Mouse (Mus musculus) heart, embryonic 15.5 days (tissue): ENCODE results near the gene Tor3a. TPM values are rescaled to one million over a fixed set of nuclear protein-coding genes. Genes with fewer than 3 reads are reported as not detected.
"Not testable (repeated sequence)": the region's sequence is repeated elsewhere in the genome, so short reads cannot be mapped to it uniquely, and the experiment has no call there.

Experiments used
- ATAC-seq: fragments of 200-750 bp; cut with Nextera tagmentation; replicated peaks from 2 replicates; pipeline ENCODE4 v1.8.0; 2017; ENCODE audit warnings: low read depth, moderate TSS enrichment; ENCODE audit not compliant: insufficient number of reproducible peaks, insufficient read depth, low FRiP score
- H3K27ac ChIP-seq: fragments of 300-500 bp; sonication (generic); 2 replicates; pipeline ENCODE4 v1.5.1; 2015; ENCODE audit warnings: mild to moderate bottlenecking, inconsistent platforms
- H3K27me3 ChIP-seq: fragments of 300-500 bp; sonication (generic); 2 replicates; pipeline ENCODE4 v1.6.1; 2015; ENCODE audit warnings: inconsistent platforms
- H3K36me3 ChIP-seq: fragments of 300-500 bp; sonication (generic); 2 replicates; pipeline ENCODE4 v1.6.1; 2015; ENCODE audit warnings: mild to moderate bottlenecking, inconsistent platforms
- H3K4me1 ChIP-seq: fragments of 300-500 bp; sonication (generic); replicated peaks from 2 replicates; pipeline ENCODE4 v1.6.1; 2015; ENCODE audit warnings: inconsistent platforms
- H3K4me2 ChIP-seq: fragments of 300-500 bp; sonication (generic); 2 replicates; pipeline ENCODE4 v1.6.1; 2015; ENCODE audit warnings: inconsistent platforms, mild to moderate bottlenecking, moderate library complexity
- H3K4me3 ChIP-seq: fragments of 300-500 bp; sonication (generic); 2 replicates; pipeline ENCODE4 v1.5.1; 2015; ENCODE audit warnings: mild to moderate bottlenecking, inconsistent platforms
- H3K9ac ChIP-seq: fragments of 300-500 bp; sonication (generic); 2 replicates; pipeline ENCODE4 v1.6.1; 2015; ENCODE audit warnings: mild to moderate bottlenecking, inconsistent platforms
- H3K9me3 ChIP-seq: fragments of 300-500 bp; sonication (generic); replicated peaks from 2 replicates; pipeline ENCODE4 v1.6.1; 2016; ENCODE audit warnings: inconsistent platforms
- WGBS: fragments of 180-500 bp; shearing (Covaris S2); methylation state at CpG from one replicate; pipeline ENCODE4 v1.1.7; 2015; ENCODE audit warnings: mixed read lengths; 5-methylcytosine and 5-hydroxymethylcytosine counted together
- polyA plus RNA-seq: library from polyadenylated mRNA; unstranded; fragments of >200 nt; fragmentation: Nextera tagmentation; extraction: Ambion mirVana; gene quantifications from 2 replicates; pipeline ENCODE4 v1.2.1, GENCODE M21; 2015

Gene Tor3a
- polyA plus RNA-seq, 1 experiment from 2014 or later: 6.5 TPM

- 35% methylated on average over 5 of the region's 5 CpGs for WGBS
- H3K36me3 ChIP-seq: no peaks in the 10 kb centered on the region
- H3K27ac ChIP-seq: no peak overlapping the region
- no peak overlapping the region for H3K4me2 ChIP-seq
- no peaks in the 10 kb centered on the region for H3K27me3 ChIP-seq
- no peaks in the 10 kb centered on the region for H3K9me3 ChIP-seq
- H3K4me3 ChIP-seq: no peak overlapping the region
- no peak for ATAC-seq
- H3K4me1 ChIP-seq: peaks cover 29% of the 10 kb centered on the region
- H3K9ac ChIP-seq: no peak overlapping the region
Observed at GRCm38 (mm10) chr1:156668602-156669001, 5.6 kb downstream of the Tor3a start.

GRCm38 (mm10) chr1:156667141-156667926, 6.8 kb downstream of the Tor3a start:
- ATAC-seq: peak; percentile 63; the same call in 1 of the 2 replicates
- H3K27me3 ChIP-seq: no peaks in the 10 kb centered on the region
- H3K9me3 ChIP-seq: no peaks in the 10 kb centered on the region
- H3K4me2 ChIP-seq: peak overlapping the region; percentile 34
- no peak overlapping the region for H3K4me3 ChIP-seq
- peaks cover 23% of the 10 kb centered on the region for H3K4me1 ChIP-seq
- H3K36me3 ChIP-seq: no peaks in the 10 kb centered on the region
- peak overlapping the region; percentile 39 for H3K27ac ChIP-seq
- 63% methylated on average over 23 of the region's 23 CpGs for WGBS
- no peak overlapping the region for H3K9ac ChIP-seq

- WGBS: 86% methylated on average over 8 of the region's 8 CpGs
Observed at GRCm38 (mm10) chr1:156665777-156666176, 8.4 kb downstream of the Tor3a start.

GRCm38 (mm10) chr1:156660660-156661236, 13.4 kb downstream of the Tor3a start:
- not testable (repeated sequence) for H3K36me3 ChIP-seq, H3K9ac ChIP-seq, H3K27me3 ChIP-seq, ATAC-seq, H3K27ac ChIP-seq, H3K4me1 ChIP-seq, H3K9me3 ChIP-seq, H3K4me3 ChIP-seq
- H3K4me2 ChIP-seq: peak overlapping the region; percentile 21; the same call in 1 of the 2 replicates
- 62% methylated on average over 21 of the region's 21 CpGs for whole genome bisulfite sequencing

More at GRCm38 (mm10) chr1:156665777-156666176, 8.4 kb downstream of the Tor3a start:
- no peaks in the 10 kb centered on the region for H3K27me3 ChIP-seq
- H3K4me2 ChIP-seq: no peak overlapping the region
- H3K4me3 ChIP-seq: no peak overlapping the region
- peaks cover 23% of the 10 kb centered on the region for H3K4me1 ChIP-seq
- no peaks in the 10 kb centered on the region for H3K9me3 ChIP-seq
- no peaks in the 10 kb centered on the region for H3K36me3 ChIP-seq
- no peak for ATAC-seq
- H3K9ac ChIP-seq: no peak overlapping the region
- H3K27ac ChIP-seq: no peak overlapping the region

GRCm38 (mm10) chr1:156659906-156660659, 14.1 kb downstream of the Tor3a start:
- Histone ChIP-seq H3K4me3 (no peak overlapping the region), H3K4me2 (no peak overlapping the region), H3K4me1 (peaks cover 7% of the 10 kb centered on the region), H3K9ac (no peak overlapping the region), H3K27me3 (no peaks in the 10 kb centered on the region), H3K27ac (no peak overlapping the region), H3K36me3 (no peaks in the 10 kb centered on the region), H3K9me3 (no peaks in the 10 kb centered on the region)
- 73% methylated on average over 13 of the region's 13 CpGs for WGBS
- peak; percentile 26; the same call in 1 of the 2 replicates for ATAC-seq

GRCm38 (mm10) chr1:156658676-156659075, 15.5 kb downstream of the Tor3a start:
- H3K27ac ChIP-seq: no peak overlapping the region
- H3K27me3 ChIP-seq: no peaks in the 10 kb centered on the region
- H3K9ac ChIP-seq: no peak overlapping the region
- ATAC-seq: no peak
- H3K4me3 ChIP-seq: no peak overlapping the region
- WGBS: 66% methylated on average over 5 of the region's 5 CpGs
- no peak overlapping the region for H3K4me2 ChIP-seq
- H3K4me1 ChIP-seq: peaks cover 7% of the 10 kb centered on the region
- no peaks in the 10 kb centered on the region for H3K36me3 ChIP-seq
- no peaks in the 10 kb centered on the region for H3K9me3 ChIP-seq

GRCm38 (mm10) chr1:156657523-156657922, 16.6 kb downstream of the Tor3a start:
- ATAC-seq: no peak
- H3K4me1 ChIP-seq: peaks cover 7% of the 10 kb centered on the region
- 86% methylated on average over 4 of the region's 4 CpGs for WGBS
- H3K9ac ChIP-seq: no peak overlapping the region
- H3K4me2 ChIP-seq: no peak overlapping the region
- H3K4me3 ChIP-seq: no peak overlapping the region
- no peaks in the 10 kb centered on the region for H3K9me3 ChIP-seq
- H3K36me3 ChIP-seq: no peaks in the 10 kb centered on the region
- H3K27me3 ChIP-seq: no peaks in the 10 kb centered on the region
- no peak overlapping the region for H3K27ac ChIP-seq

GRCm38 (mm10) chr1:156654735-156655530, 19.2 kb downstream of the Tor3a start:
- WGBS: 73% methylated on average over 13 of the region's 13 CpGs
- H3K9me3 ChIP-seq: no peaks in the 10 kb centered on the region
- no peak for ATAC-seq
- H3K9ac ChIP-seq: no peak overlapping the region
- H3K27ac ChIP-seq: peak overlapping the region; percentile 50
- no peaks in the 10 kb centered on the region for H3K36me3 ChIP-seq
- no peak overlapping the region for H3K4me3 ChIP-seq
- no peak overlapping the region for H3K4me2 ChIP-seq
- no peaks in the 10 kb centered on the region for H3K27me3 ChIP-seq
- H3K4me1 ChIP-seq: peaks cover 6% of the 10 kb centered on the region

- ATAC-seq: 0 out of 2 replicates have a peak, but pooled peaks have one; percentile 22
- no peak overlapping the region for H3K4me2 ChIP-seq
- no peak overlapping the region; the same call in 1 of the 2 replicates for H3K27ac ChIP-seq
- peaks cover 10% of the 10 kb centered on the region for H3K4me1 ChIP-seq
- no peak overlapping the region for H3K4me3 ChIP-seq
- H3K9me3 ChIP-seq: no peaks in the 10 kb centered on the region
- no peaks in the 10 kb centered on the region for H3K36me3 ChIP-seq
- WGBS: 64% methylated on average over 6 of the region's 6 CpGs
- no peaks in the 10 kb centered on the region for H3K27me3 ChIP-seq
- no peak overlapping the region for H3K9ac ChIP-seq
Observed at GRCm38 (mm10) chr1:156652189-156652822, 21.9 kb downstream of the Tor3a start.

- no peak overlapping the region for H3K4me2 ChIP-seq
- H3K27me3 ChIP-seq: no peaks in the 10 kb centered on the region
- H3K36me3 ChIP-seq: no peaks in the 10 kb centered on the region
- H3K9me3 ChIP-seq: no peaks in the 10 kb centered on the region
- no peak for ATAC-seq
- H3K4me3 ChIP-seq: no peak overlapping the region
- H3K4me1 ChIP-seq: peaks cover 9% of the 10 kb centered on the region
- WGBS: 70% methylated on average over 9 of the region's 9 CpGs
- no peak overlapping the region for H3K9ac ChIP-seq
- H3K27ac ChIP-seq: no peak overlapping the region
Observed at GRCm38 (mm10) chr1:156650631-156651030, 23.5 kb downstream of the Tor3a start.
